Mouse (Mus musculus): ENCODE results near the gene Rras. TPM values are rescaled to one million over a fixed set of nuclear protein-coding genes. Genes with fewer than 3 reads are reported as not detected.

The Rras gene
- 4.8 and 6.1 TPM in 2 replicates for total RNA-seq (2015)
- total RNA-seq (2017) = 1.1 TPM in 1 of 2 replicates, not detected in the other

DNA sequence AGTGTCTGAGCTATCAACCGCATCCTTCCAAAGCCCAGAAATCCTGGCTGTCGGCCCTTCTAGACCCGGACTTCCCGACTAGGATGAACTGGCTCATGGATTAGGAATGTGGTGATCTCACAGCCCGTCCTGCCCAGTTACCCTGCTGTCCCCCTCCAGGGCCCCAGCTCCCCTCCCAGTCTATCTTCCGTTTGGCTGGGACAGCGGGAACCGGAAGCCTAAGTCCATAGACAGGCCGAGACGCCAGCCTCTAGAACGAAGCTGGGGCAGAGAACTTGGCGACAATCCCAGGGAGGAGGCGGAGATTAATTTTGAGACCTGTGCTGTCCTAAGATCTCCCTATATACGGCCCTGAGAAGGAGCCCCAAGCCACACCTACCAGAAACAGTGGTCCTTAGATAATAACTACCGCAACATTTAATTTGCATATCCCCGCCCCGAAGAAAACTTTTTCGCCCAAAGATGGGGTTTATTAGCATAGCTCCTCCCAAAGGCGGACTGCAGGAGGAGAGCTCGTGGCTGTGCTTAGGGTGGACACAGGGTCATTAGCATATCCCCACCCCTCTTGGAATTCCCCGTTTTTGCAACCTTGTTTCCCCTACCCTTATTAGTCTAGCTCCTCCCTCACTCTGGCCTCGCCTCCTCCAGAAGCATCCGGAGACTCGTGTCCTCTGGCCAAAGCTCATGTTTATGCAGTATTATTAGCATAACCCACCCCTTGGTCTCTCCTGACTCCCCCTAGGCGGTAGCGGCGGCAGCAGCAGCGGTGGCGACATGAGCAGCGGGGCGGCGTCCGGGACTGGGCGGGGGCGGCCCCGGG, at the start of gene Rras:
TSS of gene Rras (plus strand) at position 720 of the 820 bp plus-strand sequence.
- peak; percentile 77 for ATAC-seq (replicated peaks; ENCODE audit: poor library complexity)

DNA sequence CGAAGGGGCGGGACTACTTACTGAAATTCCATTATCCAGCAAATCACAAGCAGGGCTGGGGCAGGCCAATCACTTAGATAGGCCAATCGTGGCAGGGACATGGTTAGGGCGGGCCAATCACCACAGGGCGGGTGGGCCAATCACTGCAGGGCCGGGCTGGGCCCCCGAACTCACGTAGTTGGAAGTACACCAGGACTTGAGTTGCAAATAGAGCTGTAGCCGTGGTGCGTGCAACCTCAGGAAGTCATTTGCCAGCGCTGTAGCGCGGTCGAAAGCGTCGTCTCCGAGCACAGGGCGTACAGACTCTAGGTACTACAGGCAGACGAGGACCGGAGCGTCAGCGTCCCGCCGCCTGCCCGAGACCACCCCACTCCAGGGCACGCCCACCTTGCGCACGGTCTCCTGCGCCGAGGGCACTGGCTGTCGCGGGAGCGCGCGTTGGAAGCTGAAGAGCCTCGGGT, 47.5 kb upstream of the Rras start:
- ATAC-seq (replicated peaks; ENCODE audit: poor library complexity) = peak; percentile 72

DNA sequence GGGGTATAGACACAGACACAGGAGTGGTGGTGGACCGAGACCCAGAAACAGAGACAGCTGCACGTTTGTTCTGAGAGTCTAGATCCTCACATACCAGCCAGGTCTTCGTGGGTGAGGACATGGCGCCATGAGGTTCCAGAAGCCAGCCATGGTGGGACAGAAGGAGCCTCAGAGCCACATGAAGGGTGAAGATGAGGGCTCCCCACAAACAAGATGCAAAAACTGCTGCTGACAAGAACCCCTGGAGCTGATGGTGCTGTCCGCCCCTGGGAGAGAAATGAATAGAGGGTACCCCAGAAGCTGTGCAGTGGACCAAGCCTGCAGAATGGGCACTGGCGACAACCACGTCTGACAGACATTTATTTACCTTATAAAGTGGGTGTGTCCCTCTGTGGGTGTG, 46.6 kb upstream of the Rras start:
- no peak for ATAC-seq (replicated peaks; ENCODE audit: poor library complexity)

DNA sequence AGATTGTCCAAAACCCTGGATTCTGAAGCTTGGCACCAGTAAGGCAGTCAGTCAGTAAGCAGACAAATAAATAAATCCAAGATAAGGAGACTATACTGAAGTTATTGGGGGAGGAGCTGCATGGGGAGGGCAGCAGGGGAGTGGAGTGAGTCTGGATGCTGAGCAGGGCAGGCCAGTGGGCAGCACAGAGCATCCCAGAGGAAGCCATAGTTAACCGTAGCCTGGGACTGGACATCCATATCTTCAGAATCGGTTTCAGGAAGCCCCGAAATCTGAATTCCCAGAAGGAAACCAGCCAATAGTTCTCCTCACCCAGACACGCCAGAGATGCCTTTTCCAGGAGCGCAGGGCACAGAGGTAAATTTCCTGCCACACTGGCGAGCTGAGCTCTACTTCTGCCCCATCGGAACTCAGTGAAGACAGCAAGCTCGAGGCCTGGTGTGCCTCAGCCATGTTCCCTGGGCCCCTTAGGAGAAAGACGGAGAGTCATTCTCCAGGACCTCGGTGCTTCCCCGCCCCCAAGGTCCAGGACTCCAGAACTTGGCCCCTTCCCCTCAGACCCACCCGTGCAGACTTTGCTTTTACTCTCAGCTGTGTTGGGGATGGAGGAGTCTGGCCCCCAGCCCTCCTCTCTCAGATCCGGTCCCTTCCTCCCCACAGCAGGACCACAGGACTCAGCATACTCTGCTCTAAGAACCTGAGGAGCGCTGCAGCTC, 44.2 kb upstream of the Rras start:
- ATAC-seq (replicated peaks; ENCODE audit: poor library complexity) = no peak

DNA sequence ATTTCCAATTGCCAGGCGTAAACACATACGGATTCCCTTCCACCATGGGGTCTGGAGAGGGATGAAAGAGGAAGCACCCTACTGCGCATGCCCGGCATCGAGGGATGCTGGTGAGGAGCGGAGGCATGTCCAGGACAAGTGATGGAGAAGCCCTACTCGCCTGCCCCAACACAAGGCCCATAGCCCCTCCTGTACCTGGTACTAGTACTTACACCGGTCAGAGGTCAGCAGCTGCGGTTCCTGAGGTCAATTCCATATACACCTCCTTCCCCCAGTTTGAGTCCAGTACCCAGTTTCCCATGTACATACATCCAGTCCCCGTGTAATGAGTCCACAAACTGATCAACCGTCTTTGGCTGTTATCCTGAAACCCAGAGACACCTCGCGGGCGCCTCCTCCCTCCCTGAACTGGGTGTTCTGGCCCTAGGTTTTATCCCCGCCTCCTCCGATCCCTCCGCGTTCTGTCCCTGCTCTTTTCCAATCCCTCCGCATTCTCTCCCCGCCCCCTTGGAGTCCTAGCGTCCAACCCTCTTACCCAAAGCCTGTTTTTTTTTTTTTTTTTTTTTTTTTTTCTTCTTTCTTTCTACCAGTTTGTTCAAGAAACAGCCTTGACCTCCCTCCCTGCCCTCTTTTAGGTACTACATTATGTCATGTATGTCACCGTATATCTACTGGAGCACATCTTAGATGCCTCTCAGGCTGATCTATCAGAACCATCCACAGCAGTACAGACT, 43.2 kb upstream of the Rras start, which contains the start of gene Cpt1c:
TSS of gene Cpt1c (minus strand) at position 469 of the 734 bp plus-strand sequence.
- ATAC-seq (replicated peaks; ENCODE audit: poor library complexity) = peak; percentile 84

DNA sequence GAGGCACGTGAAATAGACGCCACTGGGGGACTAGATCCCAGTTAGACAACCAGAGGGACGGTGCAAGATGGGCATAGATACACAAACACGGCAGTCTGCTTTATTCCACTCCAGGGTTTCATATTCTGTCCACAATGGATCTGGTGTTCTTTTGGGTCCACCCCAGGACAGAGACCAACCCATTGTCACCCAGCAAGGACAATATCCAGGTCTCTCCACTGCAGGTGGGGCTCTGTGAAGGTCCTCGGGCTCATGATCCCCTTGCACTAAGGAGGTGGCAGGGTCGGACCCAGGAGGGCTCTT, 42.7 kb upstream of the Rras start:
- ATAC-seq (replicated peaks; ENCODE audit: poor library complexity) = no peak

DNA sequence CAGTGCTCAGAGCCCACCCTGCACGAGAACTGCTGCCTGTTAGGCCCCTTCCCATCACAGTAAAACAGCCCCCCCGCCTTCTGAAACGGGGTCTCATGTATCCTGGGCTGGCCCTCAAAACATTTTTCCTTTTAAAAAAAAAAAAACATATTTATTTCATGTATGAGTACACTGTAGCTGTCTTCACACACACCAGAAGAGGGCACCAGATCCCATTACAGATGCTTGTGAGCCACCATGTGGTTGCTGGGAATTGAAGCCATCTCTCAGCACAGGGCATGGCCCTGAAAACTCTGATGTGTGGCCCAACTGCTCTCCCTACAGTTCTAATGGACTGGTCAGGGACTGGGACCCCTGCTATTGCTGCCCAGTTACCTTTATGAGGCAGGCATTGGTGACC, 39.5 kb upstream of the Rras start:
- no peak for ATAC-seq (replicated peaks; ENCODE audit: poor library complexity)

DNA sequence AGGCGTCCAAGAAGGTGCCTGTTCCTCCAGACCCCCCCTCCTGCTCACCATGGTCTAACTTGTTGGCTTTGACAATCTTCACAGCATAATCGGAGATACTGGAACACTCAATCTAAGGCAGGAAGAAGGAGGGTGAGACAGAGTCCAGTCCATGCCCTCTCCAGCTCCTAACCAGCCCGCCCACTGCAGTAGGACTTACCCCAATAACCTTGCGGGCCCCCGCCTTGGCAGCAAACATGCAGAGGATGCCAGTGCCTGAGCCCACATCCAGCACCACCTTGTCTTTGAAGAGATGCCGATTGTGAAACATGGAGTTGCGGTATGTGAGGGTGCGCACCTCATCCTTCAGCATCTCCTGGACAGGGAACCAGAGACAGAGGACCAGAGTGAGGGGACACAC, 36.2 kb upstream of the Rras start:
- no peak for ATAC-seq (replicated peaks; ENCODE audit: poor library complexity)

DNA sequence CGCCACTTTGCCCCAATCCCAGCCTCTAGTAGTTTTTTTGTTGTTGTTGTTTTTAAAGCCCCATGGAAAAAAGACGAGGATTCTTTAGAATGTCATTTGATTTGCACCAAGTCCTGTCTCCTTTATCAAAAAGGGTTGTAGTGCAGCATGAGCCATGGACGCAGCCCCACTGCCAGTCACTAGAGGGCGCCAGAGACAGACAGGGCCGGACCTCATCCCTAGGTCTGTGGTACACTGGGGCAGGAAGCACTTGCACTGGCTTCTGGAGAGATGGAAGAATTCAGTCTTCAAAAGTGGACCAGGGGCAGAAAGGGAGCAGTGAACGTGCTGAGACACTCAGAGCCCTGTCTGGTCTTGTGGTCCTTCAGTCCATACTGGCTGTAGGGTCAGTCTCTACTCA, 34.7 kb upstream of the Rras start:
- ATAC-seq (replicated peaks; ENCODE audit: poor library complexity) = peak; percentile 38

DNA sequence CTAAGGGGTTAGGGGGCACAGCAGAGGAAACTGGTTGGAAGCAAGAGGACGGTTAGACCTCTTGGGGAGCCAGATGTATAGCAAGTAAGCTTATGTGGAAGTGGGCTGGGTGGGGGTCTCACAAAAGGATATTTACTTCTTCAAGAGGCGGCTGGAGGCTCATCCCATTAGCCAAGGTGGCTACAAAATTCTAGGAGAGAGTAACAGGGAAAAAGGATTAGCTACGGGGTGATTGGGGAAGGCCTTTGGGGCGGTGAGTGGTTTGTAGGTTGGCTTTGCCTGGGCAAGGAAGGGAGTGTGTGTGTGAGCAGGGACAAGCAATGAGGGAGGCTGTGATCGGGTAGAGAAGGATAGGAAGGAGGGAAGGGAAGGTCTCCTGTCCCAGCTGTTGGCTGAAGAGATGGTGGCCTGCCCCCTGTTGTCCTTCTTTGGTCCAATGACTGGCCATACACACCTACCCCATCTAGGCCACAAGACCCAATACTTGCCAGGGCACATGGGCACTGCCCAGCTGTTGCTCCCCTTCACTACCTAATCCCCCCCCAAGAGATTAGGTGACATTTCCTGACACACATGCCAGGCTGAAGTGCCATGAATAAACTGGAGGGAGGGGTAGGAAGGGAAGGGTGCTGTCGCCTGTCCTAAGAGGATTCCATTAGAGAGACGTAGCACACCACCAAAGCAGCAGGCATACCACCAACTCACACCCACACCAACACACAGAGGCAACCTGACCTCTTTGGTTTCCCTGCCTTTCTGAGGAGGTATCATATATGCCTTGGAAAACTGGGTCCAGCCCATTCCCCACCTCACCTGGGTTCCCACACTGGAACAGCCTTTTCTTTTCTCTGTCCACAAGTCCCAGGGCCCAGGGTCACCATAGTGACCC, 33.6 kb upstream of the Rras start:
- no peak for ATAC-seq (replicated peaks; ENCODE audit: poor library complexity)

DNA sequence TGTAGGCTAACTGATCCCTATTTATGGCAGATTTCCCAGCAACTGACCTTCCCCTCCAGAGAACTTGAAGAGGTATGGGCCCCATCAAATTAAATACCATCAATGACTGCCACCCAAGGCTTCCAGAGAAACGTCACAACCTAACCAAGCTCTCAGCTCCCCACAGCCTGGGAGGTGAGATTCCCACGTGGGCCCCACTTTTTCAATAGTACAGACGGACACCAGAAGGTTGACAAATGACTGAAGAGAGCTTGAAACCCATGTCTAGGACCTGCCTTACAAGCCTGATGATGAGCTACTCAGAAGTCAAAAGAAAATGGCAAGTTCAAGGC, 33.0 kb upstream of the Rras start:
- ATAC-seq (replicated peaks; ENCODE audit: poor library complexity) = no peak

DNA sequence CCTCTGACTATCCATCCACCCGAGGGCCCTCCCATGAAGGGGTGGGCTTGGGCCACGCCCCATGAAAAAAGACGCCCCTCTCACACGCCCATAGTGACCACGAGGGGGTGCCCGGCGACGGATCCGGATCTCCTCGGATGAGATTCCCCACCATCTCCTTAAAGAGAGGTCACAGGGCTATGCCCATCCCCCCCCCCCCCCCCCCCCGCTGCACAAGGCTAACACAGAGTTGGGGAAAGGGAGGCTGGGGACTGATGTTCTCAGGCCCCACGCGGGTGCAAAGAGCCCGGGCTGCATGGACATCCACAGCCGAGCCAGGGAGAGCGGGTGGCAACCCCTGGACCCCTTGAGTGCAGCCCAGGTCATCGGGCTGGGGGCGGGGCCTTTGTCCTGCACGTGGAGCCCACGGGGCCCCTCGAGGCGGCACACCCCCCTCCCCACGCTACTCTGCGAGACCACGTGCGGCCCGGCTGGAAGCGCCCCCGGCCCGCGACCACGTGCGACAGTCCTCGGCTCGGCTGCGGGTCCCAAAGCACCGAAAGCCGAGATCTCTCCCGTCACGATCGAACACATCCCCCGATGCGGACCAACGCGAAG, 32.1 kb upstream of the Rras start:
- ATAC-seq (replicated peaks; ENCODE audit: poor library complexity) = peak; percentile 16

DNA sequence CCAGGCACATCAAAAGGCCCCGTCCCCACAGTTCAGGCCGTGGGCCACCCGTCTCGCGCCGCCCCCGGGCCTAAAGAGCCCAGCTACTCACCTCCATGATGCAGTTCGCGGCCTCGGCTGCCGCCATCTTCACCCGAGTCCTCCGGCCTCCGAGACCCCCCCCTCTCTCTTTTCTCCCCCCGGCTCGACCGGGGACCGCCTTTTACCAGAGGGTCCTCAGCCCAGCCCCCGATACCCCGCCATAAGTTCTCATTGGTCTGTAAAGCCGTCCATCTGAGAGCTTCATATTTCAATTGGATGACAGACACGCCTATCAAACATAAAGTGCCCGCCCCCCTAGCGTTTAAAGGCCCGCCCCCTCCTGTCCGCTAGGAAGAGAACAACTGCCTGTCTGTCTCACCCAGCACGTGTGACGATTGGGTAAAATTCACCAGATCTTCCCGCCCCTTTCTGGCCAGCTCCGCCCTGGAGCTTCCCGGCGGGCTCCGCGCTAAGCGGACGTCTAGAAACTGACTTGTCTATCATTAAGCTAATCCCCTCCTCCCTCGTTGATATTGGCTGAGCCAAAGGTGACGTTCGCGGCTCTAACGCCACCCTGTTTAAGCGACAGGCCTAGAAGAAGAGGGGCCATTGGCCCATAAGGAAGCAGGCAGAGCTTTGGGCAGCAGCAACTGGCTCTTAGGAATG, 31.4 kb upstream of the Rras start, which contains the start of gene Prmt1:
TSS of gene Prmt1 (minus strand) at position 377 of the 687 bp plus-strand sequence.
- peak; percentile 79 for ATAC-seq (replicated peaks; ENCODE audit: poor library complexity)

DNA sequence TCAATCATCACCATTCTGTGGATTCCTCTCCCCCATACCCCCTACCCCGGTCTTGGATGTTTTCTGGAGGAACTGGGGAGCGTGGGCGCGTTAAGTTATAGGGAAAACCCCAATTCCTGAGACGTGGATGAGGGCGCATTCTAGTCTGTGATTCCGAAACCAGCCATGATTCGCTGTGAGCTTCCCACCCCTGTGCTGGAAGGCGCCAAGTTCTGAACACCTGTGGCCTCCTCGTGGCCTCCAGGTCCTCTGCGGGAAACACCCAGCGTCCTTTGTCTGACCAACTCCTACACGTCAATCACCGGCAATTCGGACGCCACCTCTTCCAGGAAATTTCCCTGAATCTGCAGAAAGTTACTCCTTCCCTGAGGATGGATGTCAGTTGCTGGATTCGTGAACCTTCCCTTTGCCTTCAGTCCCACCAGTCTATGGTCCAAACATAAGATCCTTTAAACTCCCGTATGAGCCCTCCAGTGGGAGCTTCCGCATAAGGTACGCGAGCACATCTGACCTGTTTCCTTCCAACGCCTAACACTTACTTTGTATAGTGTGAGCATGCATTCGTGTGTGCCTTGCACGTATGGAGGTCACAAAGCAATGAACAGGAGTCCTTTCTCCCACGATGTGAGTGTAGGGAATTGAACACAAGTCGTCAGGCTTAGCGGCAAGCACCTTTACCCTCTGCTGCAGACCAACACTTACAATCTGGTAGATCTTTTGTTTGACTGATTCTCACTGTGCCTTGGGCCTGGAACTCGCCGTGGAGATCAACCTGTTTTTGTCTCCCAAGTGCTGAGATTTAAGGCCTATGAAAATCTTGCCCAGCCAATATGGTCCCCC, 30.7 kb upstream of the Rras start:
- ATAC-seq (replicated peaks; ENCODE audit: poor library complexity) = peak; percentile 3; the same call in 1 of the 2 replicates

DNA sequence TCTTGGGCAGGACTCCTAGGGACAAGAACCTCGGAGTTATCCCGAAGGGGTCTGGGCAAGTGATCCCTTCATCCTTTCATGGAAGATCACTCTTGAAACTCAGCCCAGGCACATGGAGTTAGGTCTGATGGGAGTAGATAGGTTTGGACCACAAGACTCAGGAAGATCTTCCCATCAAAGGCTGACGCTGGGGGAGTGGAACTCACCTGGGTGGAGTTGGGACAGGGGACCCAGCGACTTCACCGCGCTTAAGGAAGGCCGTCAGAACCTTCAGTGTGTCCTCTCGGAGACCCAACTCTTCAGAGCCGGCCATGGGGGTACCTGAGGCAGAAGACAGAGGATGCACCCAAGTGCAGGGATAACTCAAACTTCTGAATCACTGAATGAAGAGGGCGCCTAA, 21.1 kb upstream of the Rras start:
- no peak for ATAC-seq (replicated peaks; ENCODE audit: poor library complexity)

DNA sequence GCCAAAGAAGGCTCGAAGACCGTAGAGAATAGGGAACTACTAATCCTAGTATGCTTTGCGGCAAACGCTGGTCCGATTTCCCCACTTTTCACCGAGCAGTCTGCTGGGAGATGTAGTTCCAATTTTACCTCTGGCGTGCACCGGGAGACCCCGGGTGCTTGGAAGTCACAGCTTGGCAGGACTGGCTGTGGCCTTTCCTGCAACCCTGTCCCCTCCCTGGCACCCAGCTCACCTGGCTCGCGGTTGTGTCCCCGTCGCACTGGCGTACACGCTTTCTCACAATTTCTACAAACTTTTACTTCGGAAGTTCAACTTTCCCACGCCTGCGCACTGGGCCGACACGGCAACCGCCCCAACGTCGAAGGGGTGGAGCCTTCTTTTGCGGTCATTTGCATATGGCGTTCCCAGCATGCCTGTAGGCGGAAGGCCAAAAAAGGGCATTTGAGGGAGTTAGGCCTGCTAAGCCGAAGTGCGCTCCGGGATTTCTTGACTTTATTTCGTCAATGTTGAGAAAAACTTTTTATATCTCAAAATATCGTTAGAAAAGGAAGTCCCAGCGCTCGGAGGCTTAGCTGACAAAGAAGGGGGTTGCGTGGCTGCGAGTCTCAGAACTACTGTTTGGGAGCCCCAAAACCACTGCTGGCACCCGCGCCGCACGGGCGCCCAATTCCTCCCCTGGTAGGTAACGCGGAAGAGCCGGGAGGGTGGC, 20.4 kb upstream of the Rras start, which contains the start of gene Irf3:
TSS of gene Irf3 (plus strand) at position 418 of the 709 bp plus-strand sequence.
- ATAC-seq (replicated peaks; ENCODE audit: poor library complexity) = peak; percentile 89

DNA sequence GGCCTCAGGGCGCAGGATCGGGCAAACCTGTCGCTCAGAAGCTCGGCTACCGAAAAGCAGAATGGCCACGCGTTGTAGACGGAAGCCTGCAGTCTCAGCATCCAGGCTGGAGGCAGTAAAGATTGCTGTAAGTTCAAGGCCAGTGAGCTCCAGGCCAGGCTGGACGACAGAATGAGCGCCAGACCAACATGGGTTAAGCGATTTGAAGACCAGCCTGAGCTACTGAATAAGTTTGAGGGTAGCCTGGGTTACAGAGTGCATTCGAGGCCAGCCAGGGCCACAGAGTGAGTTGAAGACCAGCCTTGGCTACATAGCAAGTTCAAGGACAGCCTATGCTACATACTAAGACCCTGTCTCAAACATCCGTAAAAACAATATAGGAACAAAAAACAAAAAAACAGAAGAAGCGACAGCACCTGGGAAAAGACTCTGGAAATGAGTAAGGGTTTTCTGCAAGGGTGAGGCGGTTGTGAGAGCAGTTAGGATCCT, 19.8 kb upstream of the Rras start:
- no peak for ATAC-seq (replicated peaks; ENCODE audit: poor library complexity)

DNA sequence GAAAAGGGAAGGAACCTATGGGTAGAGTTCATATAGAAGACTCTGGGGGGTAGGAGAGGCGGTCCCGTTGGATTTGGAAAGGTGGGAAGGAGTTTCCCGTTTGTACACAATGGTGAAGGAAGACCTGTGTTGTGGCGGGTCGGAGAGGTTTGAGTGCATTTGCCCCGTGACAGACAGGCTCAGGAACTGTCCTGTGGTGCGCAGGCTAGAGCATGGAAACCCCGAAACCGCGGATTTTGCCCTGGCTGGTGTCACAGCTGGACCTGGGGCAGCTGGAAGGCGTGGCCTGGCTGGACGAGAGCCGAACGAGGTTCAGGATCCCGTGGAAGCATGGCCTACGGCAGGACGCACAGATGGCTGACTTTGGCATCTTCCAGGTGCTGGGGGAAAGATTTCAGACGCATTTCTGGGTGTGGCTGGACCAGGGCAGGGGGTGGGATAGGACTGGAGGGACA, 19.2 kb upstream of the Rras start, which contains the start of gene Bcl2l12:
TSS of gene Bcl2l12 (minus strand) at position 212 of the 455 bp plus-strand sequence.
- peak; percentile 30 for ATAC-seq (replicated peaks; ENCODE audit: poor library complexity)

Data from megakaryocyte progenitor cell, adult 5-6 weeks (primary cell).